Mouse (Mus musculus) brain, embryonic 14.5 days (tissue): Measurements from ENCODE around the gene Zscan2.

Source experiments
- CTCF ChIP-seq: fragments of 200-500 bp; IDR thresholded peaks from 2 replicates; pipeline ENCODE4 v1.5.1; 2012; ENCODE audit warnings: inconsistent platforms, mild to moderate bottlenecking, moderate library complexity, borderline replicate concordance; ENCODE audit not compliant: insufficient read depth, insufficient read length; ENCODE audit errors: extremely low read depth
- POLR2A ChIP-seq: fragments of 200-500 bp; IDR thresholded peaks from 2 replicates; pipeline ENCODE4 v1.6.1; 2012; ENCODE audit warnings: mild to moderate bottlenecking, inconsistent platforms, borderline replicate concordance; ENCODE audit not compliant: poor library complexity, insufficient read depth, insufficient read length, severe bottlenecking; ENCODE audit errors: extremely low read depth

DNA sequence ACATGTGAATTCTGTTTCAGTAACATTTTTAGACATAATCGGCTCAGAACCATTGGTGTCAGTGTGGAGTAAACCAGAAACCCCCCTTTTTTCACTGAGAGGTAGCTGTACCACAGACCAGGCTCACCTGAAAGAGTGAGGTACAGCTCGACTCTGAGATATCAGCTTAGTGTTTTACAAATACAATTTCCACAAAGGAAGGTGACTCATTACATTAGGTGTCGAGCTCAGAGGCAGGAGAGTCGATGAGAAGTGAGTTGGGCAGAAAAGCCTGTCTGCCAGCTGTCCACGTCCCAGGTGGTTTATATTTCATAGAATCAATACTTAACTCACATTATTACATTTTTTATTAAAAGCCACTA, 58.9 kb downstream of the Zscan2 start:
- TF ChIP-seq POLR2A (no peak), CTCF (no peak)
